Mouse (Mus musculus) kidney, adult 8-10 months (tissue): Measurements from ENCODE around the gene Pithd1.
"Not testable (repeated sequence)": the region's sequence is repeated elsewhere in the genome, so short reads cannot be mapped to it uniquely, and the experiment has no call there.

Source experiments
- DNase-seq, 2 experiments: peaks; one replicate each; pipeline ENCODE4 v3.0.0; 2022

Gene Pithd1

DNA sequence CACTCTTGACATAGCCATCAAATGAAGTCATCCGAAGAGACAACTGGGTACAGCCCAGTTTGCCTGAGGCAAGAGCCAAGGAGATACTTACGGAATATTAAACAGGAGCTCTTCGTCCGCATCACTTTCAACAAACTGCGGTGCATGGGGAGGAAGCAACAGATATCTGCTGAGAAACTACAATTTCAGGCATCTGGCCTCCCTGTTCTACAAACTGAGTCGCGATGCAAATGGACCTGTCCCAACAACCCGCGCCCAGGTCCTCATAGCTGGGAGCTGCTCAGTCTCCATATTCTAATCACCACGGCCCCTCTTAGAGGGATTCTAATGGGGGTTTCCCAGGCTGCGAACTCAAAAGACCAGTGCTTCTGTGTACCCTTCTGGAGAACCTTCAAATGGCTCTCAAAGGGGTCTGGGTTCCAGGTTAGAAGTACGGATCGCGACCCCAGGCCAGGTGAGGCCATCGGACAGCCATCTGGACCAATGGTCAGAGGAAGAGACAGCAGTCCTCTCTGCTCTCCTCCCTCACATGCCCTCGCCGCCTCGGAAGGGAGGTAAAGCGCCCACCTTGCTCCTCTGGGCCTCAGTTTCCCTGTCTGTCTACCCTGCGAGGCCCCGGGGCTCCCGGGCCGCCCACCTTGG, 642 bp downstream of the Pithd1 start:
- DNase-seq = no peak

DNA sequence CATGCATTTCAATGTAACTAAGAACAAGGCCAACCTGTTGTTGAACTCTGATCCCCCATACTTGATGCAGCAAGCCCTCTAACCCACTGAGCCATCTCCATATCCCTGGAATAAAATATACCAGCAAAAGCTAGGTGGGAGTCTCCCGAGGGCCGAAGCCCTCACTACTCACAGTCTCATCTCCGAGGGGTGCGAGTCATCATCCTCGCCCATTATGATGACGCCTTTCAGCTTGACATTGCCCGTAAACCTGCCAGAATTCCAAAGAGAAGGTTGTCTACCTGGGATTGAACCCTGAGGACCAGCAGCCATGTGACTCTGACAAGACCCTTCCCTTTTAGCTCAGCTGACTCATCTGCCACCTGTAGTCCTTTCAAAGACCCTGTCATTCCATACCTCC, 1.3 kb downstream of the Pithd1 start:
- DNase-seq = no peak

DNA sequence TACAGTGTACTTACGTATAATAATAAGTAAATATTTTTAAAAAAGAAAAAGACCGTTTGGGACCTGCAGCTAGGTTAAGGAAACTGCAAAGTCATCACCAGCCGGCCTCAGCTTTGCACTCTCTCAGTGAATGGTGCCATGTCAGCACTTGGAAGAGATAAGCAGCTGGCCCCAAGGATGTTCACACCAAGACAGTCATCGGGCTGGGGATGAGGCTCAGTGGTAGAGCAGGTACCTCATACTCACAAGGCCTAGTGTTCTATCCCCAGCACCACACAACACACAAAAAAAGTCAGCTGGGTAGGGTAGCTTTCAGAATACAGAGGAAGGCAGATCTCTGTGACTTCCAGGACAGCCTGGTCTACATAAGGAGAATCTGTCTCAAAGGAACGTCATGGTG, 1.9 kb downstream of the Pithd1 start:
- DNase-seq = no peak

DNA sequence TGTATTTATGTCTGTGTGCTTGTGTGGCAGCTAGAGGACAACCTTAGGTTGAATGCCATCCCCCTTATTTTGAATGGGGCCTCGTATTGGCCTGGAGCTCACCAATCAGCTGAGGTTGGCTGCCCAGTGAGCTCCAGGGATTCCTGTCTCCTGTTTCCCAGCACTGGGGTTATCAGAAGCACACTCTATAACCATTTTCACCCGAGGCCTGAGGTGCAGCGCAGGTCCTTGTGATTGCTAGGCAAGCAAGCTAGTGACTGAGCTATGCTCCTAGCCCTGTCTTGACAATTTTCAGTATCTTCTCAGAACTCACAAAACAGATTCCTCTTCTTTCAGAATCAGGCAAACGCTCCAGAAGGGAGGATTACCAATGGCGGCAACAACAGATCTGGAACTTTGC, 2.5 kb downstream of the Pithd1 start:
- DNase-seq = no peak

DNA sequence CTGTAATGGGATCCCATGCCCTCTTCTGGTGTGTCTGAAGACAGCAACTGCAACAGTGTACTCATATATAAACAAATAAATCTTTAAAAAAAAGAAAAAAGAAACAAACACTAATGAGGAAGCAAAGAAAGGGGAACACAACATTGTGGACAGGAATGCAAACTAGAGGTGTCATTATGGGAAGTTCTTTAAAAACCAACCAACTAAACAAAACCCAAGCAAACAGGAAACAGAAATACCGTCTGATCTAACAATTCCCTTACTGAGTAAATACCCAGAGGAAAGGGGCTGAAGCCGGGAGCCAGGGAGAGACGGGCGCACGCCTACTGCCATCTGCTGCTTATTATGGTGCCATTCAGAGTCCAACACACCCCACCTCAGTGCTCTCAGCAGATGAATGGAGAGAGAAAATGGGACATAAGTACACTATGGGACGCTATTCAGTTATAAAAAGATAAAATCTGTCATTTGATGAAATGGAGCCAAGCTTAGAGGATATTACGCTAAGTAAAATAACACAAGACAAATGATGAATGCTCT, 5.5 kb downstream of the Pithd1 start:
- no peak for DNase-seq

DNA sequence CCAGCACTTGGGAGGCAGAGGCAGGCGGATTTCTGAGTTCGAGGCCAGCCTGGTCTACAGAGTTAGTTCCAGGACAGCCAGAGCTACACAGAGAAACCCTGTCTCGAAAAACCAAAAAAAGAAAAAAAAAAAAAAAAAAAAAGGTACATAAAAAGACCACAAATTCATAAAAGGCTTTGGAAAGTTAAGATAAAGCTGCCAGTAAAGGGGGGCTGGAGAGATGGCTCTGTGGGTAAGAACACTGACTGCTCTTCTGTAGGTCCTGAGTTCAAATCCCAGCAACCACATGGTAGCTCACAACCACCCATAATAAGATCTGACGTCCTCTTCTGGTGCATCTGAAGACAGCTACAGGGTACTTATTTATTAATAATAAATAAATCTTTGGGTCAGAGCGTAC, 6.8 kb downstream of the Pithd1 start:
- DNase-seq = not testable (repeated sequence)

DNA sequence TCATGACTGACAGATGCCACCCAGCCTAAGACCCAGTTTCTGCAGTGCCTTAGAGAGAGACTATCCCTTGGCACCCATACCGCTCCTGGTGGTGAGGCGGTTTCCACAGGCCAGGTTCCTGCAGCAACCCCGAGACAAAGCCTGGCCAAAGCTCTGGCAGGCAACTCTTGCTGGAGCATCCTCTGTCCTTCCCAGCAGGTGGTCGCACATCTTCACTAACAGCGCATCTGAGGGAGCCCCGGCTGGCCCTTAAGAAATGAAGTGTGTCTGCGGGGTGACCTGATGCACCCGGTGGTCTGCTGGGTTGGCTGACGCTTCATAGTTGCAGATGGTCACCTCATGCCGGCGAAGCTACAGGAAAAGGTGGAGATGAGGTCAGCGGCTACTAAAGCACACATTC, 10.9 kb downstream of the Pithd1 start:
- DNase-seq = no peak

DNA sequence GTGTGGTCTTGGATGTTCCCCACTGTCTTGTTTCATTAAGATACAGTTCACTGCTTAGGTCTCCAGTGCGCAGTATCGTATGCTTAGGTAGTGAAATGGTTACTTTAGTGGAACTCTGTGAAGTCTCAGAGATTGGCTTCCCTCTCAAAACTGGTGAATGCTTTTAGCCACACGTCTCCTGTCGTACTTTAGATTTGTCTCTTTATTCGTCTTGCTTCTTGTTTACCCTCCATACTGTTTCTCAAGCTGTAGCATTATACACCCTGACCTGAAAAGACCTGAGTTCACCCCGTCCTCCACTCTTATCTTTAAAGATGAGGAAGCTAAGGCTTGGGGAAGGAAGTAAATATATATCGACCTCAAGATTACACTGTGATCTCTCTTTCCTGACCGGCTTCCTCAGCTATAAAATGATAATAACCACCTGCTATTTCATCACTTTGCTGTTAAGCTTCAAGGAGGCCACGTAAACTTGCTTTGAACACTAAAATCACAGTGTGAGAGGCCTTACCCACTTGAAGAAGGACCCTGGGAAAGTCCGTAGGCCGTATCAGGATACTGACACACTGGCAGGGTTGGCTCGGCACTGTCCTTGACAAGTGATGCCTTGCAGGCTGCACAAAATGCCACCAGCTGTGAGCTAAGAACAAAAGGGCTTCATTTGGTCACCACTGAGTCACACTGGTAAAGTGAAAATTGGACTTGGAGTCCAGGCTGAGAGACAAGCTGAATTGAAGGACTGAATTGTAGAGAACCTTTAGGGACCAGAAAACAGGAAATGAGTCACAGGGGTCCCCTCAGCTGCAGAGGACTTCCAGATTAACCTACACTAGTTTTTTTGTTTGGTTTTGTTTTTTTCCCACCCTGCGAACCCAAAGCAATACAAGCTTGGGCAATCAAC, 13.9 kb downstream of the Pithd1 start:
- DNase-seq = peak in 1 of 2 experiments; percentile 3

DNA sequence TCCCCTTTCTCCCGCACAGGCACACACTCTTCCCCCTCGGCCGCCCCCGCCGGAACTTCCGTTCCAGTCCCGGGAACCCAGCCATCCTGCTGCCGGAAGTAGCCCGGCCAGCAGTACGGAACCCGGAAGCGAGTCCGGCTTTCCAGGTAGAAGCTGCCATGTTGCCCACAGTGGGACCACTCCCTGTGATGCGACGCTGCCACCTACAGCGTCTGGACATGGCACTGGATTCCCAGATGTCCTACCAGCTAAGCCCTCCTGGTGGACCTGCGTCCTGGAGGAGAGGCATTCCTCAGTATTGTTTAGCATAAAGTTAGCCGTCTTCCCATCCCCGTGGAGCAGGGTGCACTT, 14.5 kb downstream of the Pithd1 start, which contains the start of gene Lypla2:
Gene Lypla2, minus strand, starts transcription at position 71 of the 351 bp plus-strand sequence.
- DNase-seq = peak; percentile 82 to 85

DNA sequence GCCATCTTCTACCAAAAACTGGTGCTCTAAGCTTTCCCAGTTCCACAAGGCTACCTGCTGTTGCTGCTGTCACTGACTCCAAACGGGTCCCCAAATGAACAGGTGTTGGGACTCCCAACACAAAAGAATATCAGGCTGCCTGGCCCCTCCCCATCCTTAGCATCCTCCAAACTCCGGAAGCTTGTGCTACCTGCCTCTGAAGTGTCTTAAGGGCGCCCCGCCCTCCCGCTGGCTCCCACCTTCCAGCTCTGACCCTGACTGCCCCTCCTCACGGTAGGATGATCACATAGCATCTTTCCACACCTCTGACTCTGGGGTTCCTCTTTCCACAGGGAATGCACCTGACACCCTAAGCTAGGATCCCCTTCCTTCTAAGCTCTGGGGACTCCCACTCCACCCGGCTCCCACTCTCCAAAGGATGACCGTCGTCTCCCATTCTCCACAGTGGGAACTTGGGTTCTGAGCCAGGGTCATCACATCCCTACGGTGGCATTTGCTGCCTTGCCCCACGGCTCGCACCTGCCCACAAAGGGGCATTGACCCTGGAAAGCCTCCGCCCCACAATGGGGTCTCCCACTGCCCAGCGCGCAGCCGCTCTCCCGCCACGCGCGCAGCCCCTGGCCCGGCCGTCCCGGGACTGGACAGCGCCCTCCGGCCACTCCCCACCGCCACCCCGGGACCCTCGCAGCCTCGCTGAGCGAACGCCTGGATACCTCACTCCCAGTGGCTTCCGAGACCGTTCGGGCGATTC, 15.1 kb downstream of the Pithd1 start:
- peak in 1 of 2 experiments; percentile 2 for DNase-seq

DNA sequence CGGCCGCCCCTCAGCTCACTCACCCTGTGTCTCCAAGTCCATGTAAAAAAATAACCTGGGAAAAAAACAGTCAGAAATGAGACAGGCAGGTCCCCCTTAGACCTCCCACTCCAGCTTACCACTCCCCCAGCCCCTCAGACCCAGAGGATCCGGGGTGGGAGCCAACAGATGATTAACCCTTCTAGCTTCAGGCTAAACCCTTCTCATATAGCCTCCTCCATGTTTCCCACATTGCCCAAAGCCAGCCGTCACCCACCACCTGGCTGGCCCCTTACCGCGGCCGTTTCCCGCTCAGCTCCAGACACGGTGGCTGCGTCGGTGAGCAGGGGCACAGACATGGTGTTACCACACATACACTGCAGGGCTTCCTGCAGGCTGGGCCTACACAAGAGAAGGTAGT, 16.5 kb downstream of the Pithd1 start:
- DNase-seq = no peak

DNA sequence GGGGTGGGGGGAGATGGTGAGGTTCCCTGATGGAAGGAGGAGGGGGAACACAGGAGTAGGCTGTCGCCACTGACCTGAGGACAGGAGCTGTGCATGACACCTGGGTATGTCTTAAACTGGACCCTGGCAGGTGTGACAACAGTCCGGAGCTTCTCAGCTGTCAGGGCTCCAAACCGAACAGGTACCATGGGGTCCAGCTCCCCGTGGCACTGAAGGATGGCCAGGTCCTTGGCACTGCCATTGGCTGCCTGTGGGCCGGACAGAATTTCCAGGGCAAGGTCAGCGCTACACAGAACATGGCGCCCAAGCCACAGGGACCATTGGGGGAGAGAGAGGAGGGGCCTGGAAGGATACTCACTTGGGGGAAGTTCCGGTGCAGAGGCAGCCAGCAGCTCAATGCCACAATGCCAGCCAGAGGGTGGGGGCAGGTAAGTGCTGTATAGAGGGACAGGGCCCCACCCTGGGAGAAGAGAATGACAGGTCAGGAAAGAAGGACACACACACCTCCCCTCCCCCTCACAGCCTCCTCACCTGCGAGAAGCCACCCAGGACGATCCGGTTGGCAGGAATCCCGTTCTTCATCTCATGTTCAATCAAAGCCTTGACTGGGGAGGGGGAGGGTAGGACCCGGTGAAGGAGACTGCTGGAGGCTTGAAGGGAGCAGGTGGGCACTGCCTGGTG, 17.9 kb downstream of the Pithd1 start:
- DNase-seq = peak in 1 of 2 experiments; percentile 2

DNA sequence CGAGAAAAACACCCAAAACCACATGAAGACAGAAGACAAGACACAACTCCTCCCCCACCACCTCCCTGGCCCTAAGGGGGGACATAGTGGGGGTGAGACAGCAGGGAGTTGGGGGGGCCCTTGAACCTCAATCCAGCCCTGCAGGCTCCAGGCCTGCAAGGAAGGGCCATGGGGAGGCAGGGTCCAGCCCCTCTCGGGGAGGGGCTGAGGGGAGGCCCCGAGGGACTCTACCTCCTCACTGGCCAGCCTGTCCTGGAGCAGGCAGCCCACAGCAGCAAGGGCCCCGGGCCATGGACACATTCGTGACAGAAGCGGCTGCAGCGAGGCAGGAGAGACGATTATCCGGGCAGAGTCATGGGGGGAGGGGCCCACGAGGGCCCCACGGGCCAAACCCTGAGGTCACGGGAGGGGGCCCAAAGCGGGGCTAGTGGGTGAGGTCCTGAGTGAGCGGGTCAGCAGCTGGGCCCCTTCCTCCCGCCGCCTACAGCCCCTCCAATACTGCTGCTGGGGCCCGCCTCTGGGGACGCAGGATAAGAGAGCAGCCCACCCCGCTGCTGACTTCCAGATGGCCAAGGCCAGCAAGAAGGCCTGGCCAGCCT, 18.7 kb downstream of the Pithd1 start:
- no peak for DNase-seq

DNA sequence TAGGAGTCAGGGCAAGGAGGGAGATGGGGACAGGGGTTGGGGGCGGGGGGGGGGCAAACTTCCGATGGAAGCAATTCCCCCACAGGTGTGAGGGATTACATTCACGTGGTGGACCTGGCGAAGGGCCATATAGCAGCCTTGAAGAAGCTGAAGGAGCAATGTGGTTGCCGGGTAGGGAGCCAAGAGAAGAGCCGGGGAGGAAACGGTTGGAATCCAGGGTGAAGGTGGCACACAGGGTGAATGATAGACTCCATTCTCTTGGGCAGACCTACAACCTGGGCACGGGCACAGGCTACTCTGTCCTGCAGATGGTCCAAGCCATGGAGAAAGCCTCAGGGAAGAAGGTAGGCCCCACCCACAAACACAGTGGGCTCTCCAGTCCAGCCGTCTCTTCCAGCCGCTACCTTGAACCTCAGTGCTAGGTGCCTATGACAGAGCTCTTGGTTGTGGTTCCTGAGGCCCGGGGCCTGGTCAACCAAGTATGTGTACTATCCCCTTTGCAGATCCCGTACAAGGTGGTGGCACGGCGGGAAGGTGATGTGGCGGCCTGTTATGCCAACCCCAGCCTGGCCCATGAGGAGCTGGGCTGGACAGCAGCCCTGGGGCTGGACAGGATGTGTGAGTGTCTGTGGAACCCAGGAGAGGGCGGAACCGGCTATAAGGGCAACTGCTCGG, 19.8 kb downstream of the Pithd1 start:
- DNase-seq = no peak

DNA sequence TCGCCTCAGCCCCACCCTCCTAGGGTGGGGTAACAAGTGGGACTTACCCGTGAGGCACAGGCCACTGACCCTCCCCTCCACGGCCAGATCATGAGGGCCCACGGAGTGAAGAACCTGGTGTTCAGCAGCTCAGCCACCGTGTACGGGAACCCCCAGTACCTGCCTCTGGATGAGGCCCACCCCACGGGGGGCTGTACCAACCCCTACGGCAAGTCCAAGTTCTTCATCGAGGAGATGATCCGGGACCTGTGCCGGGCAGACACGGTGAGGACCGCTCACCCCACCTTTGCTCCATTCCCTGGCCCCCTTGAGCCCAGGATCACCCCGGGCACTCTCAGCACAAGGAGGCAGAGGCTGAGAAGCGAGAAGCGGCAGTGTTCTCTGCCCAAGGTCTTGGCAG, 20.8 kb downstream of the Pithd1 start:
- DNase-seq = no peak

DNA sequence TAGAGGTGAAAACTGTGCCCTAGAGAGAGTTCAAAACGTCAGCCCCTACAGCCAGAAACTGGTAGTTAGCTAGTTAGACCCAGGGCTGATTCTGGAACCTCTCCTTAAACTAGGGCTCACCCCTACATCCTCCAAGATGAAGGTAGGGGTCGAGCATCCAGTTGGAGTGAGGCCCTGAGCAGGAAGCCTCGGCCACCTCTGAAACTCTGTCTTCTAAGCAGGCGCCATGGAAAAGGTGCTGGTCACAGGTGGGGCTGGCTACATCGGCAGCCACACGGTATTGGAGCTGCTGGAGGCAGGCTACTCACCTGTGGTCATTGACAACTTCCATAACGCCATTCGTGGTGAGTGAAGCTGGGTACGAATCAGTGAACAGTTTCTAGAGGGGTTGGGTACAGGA, 22.0 kb downstream of the Pithd1 start:
- no peak for DNase-seq

DNA sequence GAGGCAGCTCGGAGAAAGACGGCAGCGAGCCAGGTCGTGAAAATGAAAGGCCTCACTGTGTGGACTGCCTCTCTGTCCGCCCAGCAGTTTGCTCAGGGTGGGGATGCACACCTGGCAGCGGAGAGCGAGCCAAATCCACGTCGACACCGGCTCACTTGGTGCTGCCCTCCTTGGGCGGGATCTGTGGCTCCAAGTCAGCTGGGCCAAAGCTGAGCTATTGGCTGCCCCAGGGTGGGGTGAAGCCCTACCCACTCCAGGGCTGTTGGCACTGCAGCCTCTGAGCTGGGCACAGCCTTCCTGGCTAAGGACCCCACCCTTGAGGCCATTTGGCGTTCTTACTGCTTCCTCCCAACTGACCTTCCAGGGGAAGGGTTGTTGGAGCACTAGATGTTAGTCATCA, 22.6 kb downstream of the Pithd1 start:
- peak; percentile 63 to 78 for DNase-seq

DNA sequence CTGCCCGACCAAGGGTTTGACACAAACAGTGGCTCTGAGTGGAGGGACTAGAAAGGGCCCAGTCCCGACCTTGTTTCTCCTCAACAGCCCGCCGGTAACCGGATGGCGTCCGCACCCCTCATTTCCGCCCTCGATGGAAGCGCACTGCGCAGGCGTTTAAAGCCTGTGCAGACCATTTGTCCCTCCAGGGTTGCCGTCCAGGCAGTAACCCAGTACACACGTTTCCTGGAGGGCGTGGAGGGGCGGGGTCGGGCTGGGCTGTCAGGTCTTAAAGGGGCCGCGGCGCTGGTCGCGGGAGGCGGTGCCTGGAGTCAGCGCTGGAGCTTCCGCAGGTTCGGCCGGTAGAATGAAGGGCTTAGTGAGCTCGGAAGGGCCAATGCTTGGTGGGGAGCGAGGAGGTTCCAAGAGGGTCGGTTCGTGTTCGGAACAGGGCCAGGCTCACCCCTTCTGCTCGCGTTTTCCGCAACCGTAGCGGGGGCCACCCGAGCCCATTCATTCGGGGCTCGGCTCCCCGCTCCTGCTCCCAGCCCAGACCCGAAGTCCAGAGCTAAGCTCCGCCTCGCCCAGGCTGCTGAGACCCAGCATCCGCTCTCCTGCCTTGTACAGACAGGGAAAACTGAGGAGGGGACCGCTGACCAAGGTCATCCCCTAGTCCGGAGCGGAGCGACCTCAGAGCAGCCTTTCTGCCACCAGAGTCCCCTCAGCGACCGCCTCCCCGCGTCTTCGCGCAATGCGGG, 23.4 kb downstream of the Pithd1 start, which contains the start of gene Gale:
Gene Gale, plus strand, starts transcription at position 271 of the 737 bp plus-strand sequence.
- peak; percentile 94 for DNase-seq

DNA sequence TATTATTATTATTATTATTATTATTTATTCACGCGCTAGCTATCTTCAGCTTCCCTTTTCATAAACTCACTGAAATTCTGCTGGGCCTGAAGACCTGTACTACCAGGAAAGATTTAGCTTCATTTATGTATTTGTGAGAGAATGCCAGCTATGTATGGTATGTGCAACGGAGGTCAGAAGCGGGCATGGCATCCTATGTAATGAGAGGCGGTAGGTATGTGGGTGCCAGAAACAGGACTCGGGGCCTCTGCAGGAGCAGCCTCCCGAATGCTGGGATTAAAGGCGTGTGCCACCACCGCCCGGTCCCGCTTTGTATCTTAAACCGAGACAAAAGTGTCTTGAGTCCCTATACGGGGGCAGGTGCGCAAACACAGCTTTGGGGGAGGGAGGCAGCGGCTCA, 24.1 kb downstream of the Pithd1 start:
- DNase-seq = no peak

DNA sequence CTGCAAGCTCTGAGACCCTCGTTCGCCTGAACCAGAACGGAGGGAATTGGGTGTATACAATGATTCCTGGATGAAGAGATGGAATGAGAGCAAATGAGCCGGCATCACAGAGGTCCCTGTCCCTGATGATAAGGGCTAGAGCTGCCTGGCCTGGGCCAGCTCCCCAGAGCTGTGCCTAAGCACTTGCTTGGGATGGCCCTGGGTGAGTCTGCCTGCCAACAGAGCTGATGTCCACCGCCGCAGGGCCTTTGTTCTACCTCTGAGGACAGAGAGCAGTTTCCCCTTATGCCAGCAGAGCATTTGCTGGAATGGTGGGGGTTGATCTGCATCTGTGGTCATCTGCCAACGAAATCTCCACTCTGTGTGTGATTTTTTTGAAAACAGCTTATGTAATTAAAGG, 24.9 kb downstream of the Pithd1 start:
- no peak for DNase-seq

DNA sequence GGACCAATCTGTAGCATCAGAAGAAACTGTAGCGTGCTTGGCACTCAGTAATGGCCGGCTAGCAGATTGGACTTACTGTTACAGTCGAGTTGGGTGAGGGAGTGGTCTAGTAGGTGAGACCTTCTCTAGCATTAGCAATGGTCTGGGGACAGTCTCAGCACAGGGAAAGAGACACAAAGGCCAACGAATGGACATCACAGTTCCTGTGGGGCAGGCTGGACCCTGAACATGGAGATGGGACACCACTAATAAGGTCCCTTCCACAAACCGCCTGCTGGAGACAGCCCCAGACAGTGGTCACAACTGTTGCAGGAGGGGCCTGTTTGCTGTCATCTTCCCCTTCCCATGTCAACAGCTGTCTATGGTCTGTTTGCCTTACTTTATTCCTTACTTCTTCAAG, 25.4 kb downstream of the Pithd1 start:
- DNase-seq = no peak
